Comparison of ENCODE assay signal across 2 mouse cellular contexts in genomic region chr11:60439621-60440020, GRCm38 (mm10). TPM values are rescaled to one million over a fixed set of nuclear protein-coding genes. Genes with fewer than 3 reads are reported as not detected.
"Had no signal": no experiment of that assay in that cellular context is flagged by ENCODE, and none has a peak within 500 bp of the region (broad histone marks: within the 10 kb centered on the region; RNA-seq: fewer than 3 reads in every experiment).

No protein-coding gene starts in this region.

RNA-seq across cellular contexts. Expression of gene Myo15, which starts 29.5 kb away (rescaled TPM):
- polyA plus RNA-seq: heart, embryonic 15.5 days; heart, postnatal 0 days had no signal
